Mouse (Mus musculus) stomach, embryonic 16.5 days (tissue): ENCODE measurements around the gene Itga9. TPM values are rescaled to one million over a fixed set of nuclear protein-coding genes. Genes with fewer than 3 reads are reported as not detected.
"Not testable (repeated sequence)": the region's sequence is repeated elsewhere in the genome, so short reads cannot be mapped to it uniquely, and the experiment has no call there.

Experiments
- ATAC-seq: fragments of 200-750 bp; cut with Nextera tagmentation; 2 replicates; pipeline ENCODE4 v1.8.0; 2017; ENCODE audit warnings: moderate number of reproducible peaks, moderate TSS enrichment; ENCODE audit not compliant: insufficient read depth, low FRiP score
- H3K27ac ChIP-seq: fragments of 300-500 bp; sonication (generic); 2 replicates; pipeline ENCODE4 v1.5.1; 2014; ENCODE audit warnings: low read length
- H3K27me3 ChIP-seq: fragments of 300-500 bp; sonication (generic); 2 replicates; pipeline ENCODE4 v1.6.1; 2014; ENCODE audit warnings: low read length, control low read depth, mixed read lengths; ENCODE audit not compliant: control insufficient read depth, insufficient read depth
- H3K36me3 ChIP-seq: fragments of 300-500 bp; sonication (generic); 2 replicates; pipeline ENCODE4 v1.6.1; 2014; ENCODE audit warnings: low read length; ENCODE audit not compliant: control insufficient read depth, insufficient read depth
- H3K4me1 ChIP-seq: fragments of 300-500 bp; sonication (generic); 2 replicates; pipeline ENCODE4 v1.6.1; 2014; ENCODE audit warnings: low read length, control low read depth, mixed read lengths; ENCODE audit not compliant: control insufficient read depth, insufficient read depth
- H3K4me2 ChIP-seq: fragments of 300-500 bp; sonication (generic); 2 replicates; pipeline ENCODE4 v1.6.1; 2014; ENCODE audit warnings: low read depth, low read length, mixed read lengths
- H3K4me3 ChIP-seq: fragments of 300-500 bp; sonication (generic); replicated peaks from 2 replicates; pipeline ENCODE4 v1.5.1; 2014; ENCODE audit warnings: mild to moderate bottlenecking, low read length
- H3K9ac ChIP-seq: fragments of 300-500 bp; sonication (generic); 2 replicates; pipeline ENCODE4 v1.6.1; 2014; ENCODE audit warnings: low read length
- H3K9me3 ChIP-seq: fragments of 300-500 bp; sonication (generic); replicated peaks from 2 replicates; pipeline ENCODE4 v1.6.1; 2016; ENCODE audit warnings: low read length, control low read depth; ENCODE audit not compliant: control insufficient read depth
- WGBS: fragments of 180-500 bp; shearing (Covaris S2); extraction: QIAGEN DNeasy Blood & Tissue Kit; methylation state at CpG from one replicate; pipeline ENCODE4 v1.1.7; 2014; 5-methylcytosine and 5-hydroxymethylcytosine counted together
- polyA plus RNA-seq: library from polyadenylated mRNA; unstranded; fragments of >200 nt; fragmentation: Nextera tagmentation; extraction: Ambion mirVana; gene quantifications from 2 replicates; pipeline ENCODE4 v1.2.1, GENCODE M21; 2015

Itga9 gene
- polyA plus RNA-seq, 1 experiment from 2014 or later: 5.5 TPM

GRCm38 (mm10) chr9:118593443-118593842 is 13.0 kb upstream of the Itga9 start:
- Histone ChIP-seq H3K36me3 (no peaks in the 10 kb centered on the region), H3K9me3 (no peaks in the 10 kb centered on the region), H3K9ac (no peak overlapping the region), H3K4me2 (no peak overlapping the region), H3K4me1 (peaks cover 10% of the 10 kb centered on the region), H3K27ac (no peak overlapping the region; the same call in 1 of the 2 replicates), H3K27me3 (no peaks in the 10 kb centered on the region), H3K4me3 (no peak overlapping the region)
- ATAC-seq: no peak
- WGBS: 79% methylated on average over 8 of the region's 8 CpGs

- H3K9me3 ChIP-seq: no peaks in the 10 kb centered on the region
- ATAC-seq: 0 out of 2 replicates have a peak, but pooled peaks have one; percentile 70
- no peak overlapping the region for H3K9ac ChIP-seq
- H3K4me1 ChIP-seq: peaks cover 10% of the 10 kb centered on the region
- no peak overlapping the region for H3K4me3 ChIP-seq
- H3K27ac ChIP-seq: no peak overlapping the region
- no peaks in the 10 kb centered on the region for H3K27me3 ChIP-seq
- no peaks in the 10 kb centered on the region for H3K36me3 ChIP-seq
- 56% methylated on average over 7 of the region's 7 CpGs for WGBS
- no peak overlapping the region for H3K4me2 ChIP-seq
Measured at GRCm38 (mm10) chr9:118596767-118597166, 9.7 kb upstream of the Itga9 start.

DNA sequence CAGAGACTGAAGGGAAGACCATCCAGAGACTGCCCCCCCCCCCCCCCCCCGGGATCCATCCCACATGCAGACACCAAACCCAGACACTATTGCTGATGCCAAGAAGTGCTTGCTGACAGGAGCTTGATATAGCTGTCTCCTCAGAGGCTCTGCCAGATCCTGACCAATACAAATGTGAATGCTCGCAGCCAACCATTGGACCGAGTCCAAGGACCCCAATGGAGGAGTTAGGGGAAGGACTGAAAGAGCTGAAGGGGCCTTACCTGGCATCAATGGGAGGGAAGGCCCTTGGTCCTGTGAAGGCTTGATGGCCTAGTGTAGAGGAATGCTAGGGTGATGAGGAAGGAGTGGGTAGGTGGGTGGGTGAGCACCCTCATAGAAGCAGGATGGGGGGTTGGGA is 6.1 kb upstream of the Itga9 start:
- not testable (repeated sequence) for H3K27me3 ChIP-seq, H3K4me2 ChIP-seq, H3K9me3 ChIP-seq, ATAC-seq, H3K27ac ChIP-seq, H3K4me3 ChIP-seq, H3K36me3 ChIP-seq, H3K4me1 ChIP-seq, H3K9ac ChIP-seq
- 75% methylated on average over 3 of the region's 3 CpGs for WGBS

DNA sequence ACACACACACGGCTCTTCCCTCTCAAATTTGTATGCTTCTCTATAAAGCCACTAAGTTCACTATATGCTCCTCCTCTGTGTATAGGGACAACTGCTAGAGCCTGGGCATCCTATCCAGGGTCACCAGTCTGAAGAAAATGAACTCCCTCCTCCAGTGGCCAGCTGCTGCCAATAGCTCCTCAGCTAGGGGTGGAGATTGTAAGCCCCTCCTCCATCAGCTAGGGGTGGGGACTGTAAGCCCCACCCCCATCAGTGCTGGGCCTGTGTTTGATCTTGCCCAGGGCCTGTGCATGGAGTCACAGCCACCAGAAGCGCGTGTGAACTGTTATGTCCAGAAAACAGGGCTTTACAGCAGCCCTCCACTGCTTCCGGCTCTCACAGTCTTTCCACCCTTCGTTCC is 3.9 kb upstream of the Itga9 start:
- Histone ChIP-seq H3K4me1 (no peaks in the 10 kb centered on the region), H3K4me2 (no peak overlapping the region), H3K36me3 (no peaks in the 10 kb centered on the region), H3K4me3 (no peak overlapping the region), H3K9me3 (no peaks in the 10 kb centered on the region), H3K9ac (no peak overlapping the region), H3K27me3 (no peaks in the 10 kb centered on the region), H3K27ac (no peak overlapping the region)
- WGBS: 75% methylated on average over 5 of the region's 5 CpGs
- ATAC-seq: no peak

GRCm38 (mm10) chr9:118606817-118607371 is 404 bp downstream of the Itga9 start:
- Histone ChIP-seq H3K36me3 (no peaks in the 10 kb centered on the region), H3K27ac (peak overlapping the region; percentile 67), H3K27me3 (no peaks in the 10 kb centered on the region), H3K9me3 (no peaks in the 10 kb centered on the region), H3K4me1 (peaks cover 9% of the 10 kb centered on the region), H3K4me3 (peak overlapping the region; percentile 79), H3K9ac (peak overlapping the region; percentile 91), H3K4me2 (peak overlapping the region; percentile 85)
- under 1% methylated on average over 68 of the region's 68 CpGs for WGBS
- ATAC-seq: peak; percentile 42

DNA sequence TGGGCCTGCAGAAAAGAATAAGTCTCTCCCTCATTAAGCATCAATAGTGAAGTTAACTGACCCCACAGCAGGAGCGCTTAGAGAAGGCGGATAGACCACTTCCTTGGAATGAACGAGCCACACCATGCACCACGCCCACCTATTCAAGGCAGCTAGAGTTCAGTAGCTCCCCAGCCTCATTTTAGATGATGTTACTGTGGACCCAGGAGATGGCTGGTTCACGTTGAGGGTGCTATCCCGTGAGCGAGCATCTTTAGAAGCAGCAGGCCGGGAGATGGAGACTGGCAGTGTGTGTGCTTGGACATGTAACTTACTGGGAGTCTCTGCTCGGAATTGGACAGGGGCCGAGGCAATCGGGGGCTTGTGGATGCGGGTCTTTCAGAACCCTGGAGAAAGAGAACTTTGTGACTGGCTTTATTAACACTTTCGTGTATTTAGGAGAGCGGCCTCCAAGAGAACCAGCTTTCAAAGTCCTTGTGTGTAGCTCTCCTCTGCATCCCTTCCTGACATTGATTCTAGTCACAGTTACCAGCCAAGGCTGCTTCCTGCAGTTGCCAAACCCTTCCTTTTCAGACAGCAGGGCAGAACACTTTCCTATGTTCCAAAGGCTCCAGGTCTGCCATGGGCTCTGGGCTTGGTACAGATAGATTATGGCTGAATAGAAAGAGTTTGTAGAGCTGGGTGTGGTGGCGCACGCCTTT is 1.4 kb downstream of the Itga9 start:
- no peak overlapping the region; the same call in 1 of the 2 replicates for H3K27ac ChIP-seq
- H3K27me3 ChIP-seq: no peaks in the 10 kb centered on the region
- no peaks in the 10 kb centered on the region for H3K36me3 ChIP-seq
- H3K4me2 ChIP-seq: peak overlapping the region; percentile 85
- peaks cover 17% of the 10 kb centered on the region for H3K4me1 ChIP-seq
- peak overlapping the region; percentile 79 for H3K4me3 ChIP-seq
- no peaks in the 10 kb centered on the region for H3K9me3 ChIP-seq
- 49% methylated on average over 16 of the region's 16 CpGs for WGBS
- ATAC-seq: no peak
- peak overlapping the region; percentile 91 for H3K9ac ChIP-seq

GRCm38 (mm10) chr9:118608556-118608955 is 2.1 kb downstream of the Itga9 start:
- 52% methylated on average over 4 of the region's 4 CpGs for WGBS
- H3K4me2 ChIP-seq: peak overlapping the region; percentile 85
- H3K9me3 ChIP-seq: no peaks in the 10 kb centered on the region
- H3K4me3 ChIP-seq: peak overlapping the region; percentile 25; the same call in 1 of the 2 replicates
- H3K27me3 ChIP-seq: no peaks in the 10 kb centered on the region
- no peak overlapping the region for H3K27ac ChIP-seq
- peak overlapping the region; percentile 46; the same call in 1 of the 2 replicates for H3K9ac ChIP-seq
- no peaks in the 10 kb centered on the region for H3K36me3 ChIP-seq
- ATAC-seq: no peak
- peaks cover 19% of the 10 kb centered on the region for H3K4me1 ChIP-seq

GRCm38 (mm10) chr9:118610060-118610459 is 3.6 kb downstream of the Itga9 start:
- no peaks in the 10 kb centered on the region for H3K36me3 ChIP-seq
- H3K4me2 ChIP-seq: no peak overlapping the region; the same call in 1 of the 2 replicates
- no peaks in the 10 kb centered on the region for H3K9me3 ChIP-seq
- 59% methylated on average over 10 of the region's 10 CpGs for WGBS
- no peak overlapping the region; the same call in 1 of the 2 replicates for H3K27ac ChIP-seq
- no peaks in the 10 kb centered on the region for H3K27me3 ChIP-seq
- H3K9ac ChIP-seq: 0 out of 2 replicates have a peak overlapping the region, but pooled peaks have one; percentile 2
- no peak overlapping the region for H3K4me3 ChIP-seq
- peaks cover 19% of the 10 kb centered on the region for H3K4me1 ChIP-seq
- ATAC-seq: no peak

DNA sequence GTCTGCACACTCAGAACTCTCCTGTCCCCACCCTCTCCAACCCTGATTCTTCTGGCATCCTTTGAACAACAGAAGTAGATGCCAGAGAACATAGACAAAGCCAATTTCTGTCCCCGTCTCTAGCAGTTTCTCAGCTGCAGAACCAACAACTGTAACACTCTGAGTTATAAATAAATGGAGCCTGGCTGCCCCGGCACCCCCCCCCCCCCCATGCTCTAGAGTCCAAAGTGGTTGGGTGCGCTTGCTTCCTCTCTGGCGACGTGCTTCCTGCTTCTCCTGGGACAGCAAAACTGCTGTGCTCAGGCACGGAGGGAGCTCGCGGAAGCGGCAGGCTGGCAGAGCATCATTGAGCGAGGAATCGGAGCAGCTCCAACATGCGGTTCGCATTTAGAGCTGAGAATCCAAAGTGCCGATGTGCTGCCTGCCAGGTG is 4.6 kb downstream of the Itga9 start:
- H3K27me3 ChIP-seq: no peaks in the 10 kb centered on the region
- H3K4me3 ChIP-seq: no peak overlapping the region
- peak overlapping the region; percentile 6; the same call in 1 of the 2 replicates for H3K27ac ChIP-seq
- H3K36me3 ChIP-seq: no peaks in the 10 kb centered on the region
- no peak for ATAC-seq
- peaks cover 19% of the 10 kb centered on the region for H3K4me1 ChIP-seq
- 44% methylated on average over 14 of the region's 14 CpGs for WGBS
- no peak overlapping the region for H3K9ac ChIP-seq
- peak overlapping the region; percentile 30 for H3K4me2 ChIP-seq
- no peaks in the 10 kb centered on the region for H3K9me3 ChIP-seq
